In the genomic region with DNA sequence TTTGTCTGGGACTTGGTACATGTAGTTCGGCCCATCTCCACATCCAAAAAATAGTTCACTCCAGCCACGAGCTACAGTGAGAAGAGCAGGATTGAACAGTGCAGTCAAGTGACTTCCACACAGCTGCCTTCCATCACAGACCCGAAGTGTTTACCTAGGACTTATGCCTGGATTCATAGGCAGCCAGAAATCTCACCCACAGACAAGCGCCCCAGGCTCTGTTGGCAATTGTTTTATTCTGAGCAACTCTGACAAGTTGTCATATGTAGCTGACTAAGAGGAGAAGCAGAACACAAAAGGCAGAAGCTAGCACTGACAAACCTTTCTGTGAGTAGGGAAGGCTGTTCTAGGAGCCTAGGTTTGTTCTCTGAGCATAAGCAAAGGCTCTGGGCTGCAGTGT, we compare ENCODE assay signal across 8 mouse cellular contexts. TPM values are rescaled to one million over a fixed set of nuclear protein-coding genes. Genes with fewer than 3 reads are reported as not detected.
A peak's percentile ranks its signal among the peaks of the same experiment; 100 is the strongest.
DNase-seq lines count a peak whose midpoint lies in the region; ATAC-seq lines count a peak whose summit lies in the region.

No protein-coding gene starts in this region.

- no peak overlapping the region for H3K27ac ChIP-seq in forebrain, embryonic 10.5 days
- H3K27ac ChIP-seq in intestine, embryonic 15.5 days = 0 out of 2 replicates have a peak overlapping the region, but pooled peaks have one; percentile 44
- H3K27ac ChIP-seq in neural tube, embryonic 13.5 days (replicated peaks) = no peak overlapping the region

- no peaks in the 10 kb centered on the region for H3K9me3 ChIP-seq in forebrain, embryonic 10.5 days
- H3K9me3 ChIP-seq in intestine, embryonic 15.5 days = no peaks in the 10 kb centered on the region
- H3K9me3 ChIP-seq in neural tube, embryonic 13.5 days = no peaks in the 10 kb centered on the region

- no peaks in the 10 kb centered on the region for H3K27me3 ChIP-seq in forebrain, embryonic 10.5 days (ENCODE audit: poor library complexity, severe bottlenecking)
- no peaks in the 10 kb centered on the region for H3K27me3 ChIP-seq in intestine, embryonic 15.5 days (replicated peaks)
- no peaks in the 10 kb centered on the region for H3K27me3 ChIP-seq in neural tube, embryonic 13.5 days

- ATAC-seq in intestine, embryonic 15.5 days = no peak
- no peak for ATAC-seq in neural tube, embryonic 13.5 days (ENCODE audit: low read depth)

- peaks cover 38% of the 10 kb centered on the region for H3K4me1 ChIP-seq in forebrain, embryonic 10.5 days
- H3K4me1 ChIP-seq in intestine, embryonic 15.5 days (replicated peaks) = peaks cover 17% of the 10 kb centered on the region; the same call in 1 of the 2 replicates
- peaks cover 31% of the 10 kb centered on the region for H3K4me1 ChIP-seq in neural tube, embryonic 13.5 days (replicated peaks)

- H3K4me2 ChIP-seq in intestine, embryonic 15.5 days (replicated peaks) = peak overlapping the region; percentile 64
- peak overlapping the region; percentile 92 for H3K4me2 ChIP-seq in neural tube, embryonic 13.5 days

- DNase-seq in kidney, postnatal 10 days = peak; percentile 39
- no peak for DNase-seq in kidney, postnatal 36 days
- no peak for DNase-seq in forebrain, embryonic 10.5 days (ENCODE audit: extremely low spot score, low spot score)
- DNase-seq in ovary, postnatal 14 days (ENCODE audit: low spot score) = no peak
- no peak for DNase-seq in thymus, postnatal 36 days
- no peak for DNase-seq in urinary bladder, postnatal 25 days (ENCODE audit: low spot score)

- no peak overlapping the region for H3K9ac ChIP-seq in intestine, embryonic 15.5 days
- peak overlapping the region; percentile 86; the same call in 1 of the 2 replicates for H3K9ac ChIP-seq in neural tube, embryonic 13.5 days

- H3K36me3 ChIP-seq in forebrain, embryonic 10.5 days (replicated peaks) = peaks cover 37% of the 10 kb centered on the region
- 0 out of 2 replicates have a peak, but pooled peaks cover 5% of the 10 kb centered on the region for H3K36me3 ChIP-seq in intestine, embryonic 15.5 days
- peaks cover 24% of the 10 kb centered on the region for H3K36me3 ChIP-seq in neural tube, embryonic 13.5 days

- 90% methylated on average over 4 of the region's 4 CpGs for WGBS in forebrain, embryonic 10.5 days
- WGBS in intestine, embryonic 15.5 days = 36% methylated on average over 4 of the region's 4 CpGs
- 87% methylated on average over 4 of the region's 4 CpGs for WGBS in neural tube, embryonic 13.5 days

- peak overlapping the region; percentile 84 for H3K4me3 ChIP-seq in forebrain, embryonic 10.5 days
- 0 out of 2 replicates have a peak overlapping the region, but pooled peaks have one; percentile 5 for H3K4me3 ChIP-seq in intestine, embryonic 15.5 days (replicated peaks)
- peak overlapping the region; percentile 92 for H3K4me3 ChIP-seq in neural tube, embryonic 13.5 days

RNA-seq across cellular contexts. Expression of gene Cst3, which starts 2.6 kb away (rescaled TPM):
- polyA plus RNA-seq in forebrain, embryonic 10.5 days (2016; fragmentation: Nextera tagmentation; extraction: Ambion mirVana) = 287 and 297 TPM in 2 replicates
- polyA plus RNA-seq in intestine, embryonic 15.5 days (2015; fragmentation: Nextera tagmentation; extraction: Ambion mirVana) = 349 and 390 TPM in 2 replicates
- 512 and 524 TPM in 2 replicates for polyA plus RNA-seq in neural tube, embryonic 13.5 days (2015; fragmentation: Nextera tagmentation; extraction: Ambion mirVana)

RNA-seq across cellular contexts. Expression of gene 9230104L09Rik, which starts 8.0 kb away (rescaled TPM):
- polyA plus RNA-seq in forebrain, embryonic 10.5 days (2016; fragmentation: Nextera tagmentation; extraction: Ambion mirVana) = not detected in 2 replicates
- polyA plus RNA-seq in intestine, embryonic 15.5 days (2015; fragmentation: Nextera tagmentation; extraction: Ambion mirVana) = not detected in 2 replicates
- not detected in 2 replicates for polyA plus RNA-seq in neural tube, embryonic 13.5 days (2015; fragmentation: Nextera tagmentation; extraction: Ambion mirVana)

RNA-seq across cellular contexts. Expression of gene Cst9, which starts 37.9 kb away (rescaled TPM):
- polyA plus RNA-seq in forebrain, embryonic 10.5 days (2016; fragmentation: Nextera tagmentation; extraction: Ambion mirVana) = not detected in 2 replicates
- polyA plus RNA-seq in intestine, embryonic 15.5 days (2015; fragmentation: Nextera tagmentation; extraction: Ambion mirVana) = not detected in 2 replicates
- polyA plus RNA-seq in neural tube, embryonic 13.5 days (2015; fragmentation: Nextera tagmentation; extraction: Ambion mirVana) = not detected in 2 replicates

RNA-seq across cellular contexts. Expression of gene Cst13, which starts 53.0 kb away (rescaled TPM):
- not detected in 2 replicates for polyA plus RNA-seq in forebrain, embryonic 10.5 days (2016; fragmentation: Nextera tagmentation; extraction: Ambion mirVana)
- polyA plus RNA-seq in intestine, embryonic 15.5 days (2015; fragmentation: Nextera tagmentation; extraction: Ambion mirVana) = not detected in 2 replicates
- polyA plus RNA-seq in neural tube, embryonic 13.5 days (2015; fragmentation: Nextera tagmentation; extraction: Ambion mirVana) = not detected in 2 replicates

Comparison
In these comparisons a context has a peak if more than half of its experiments do, and no peak if none do; other contexts are left out.
1. H3K4me3 ChIP-seq: peak in every context shown above with its lines; median percentile 92 in neural tube, embryonic 13.5 days; 84 in forebrain, embryonic 10.5 days; 5 in intestine, embryonic 15.5 days.